Mouse (Mus musculus): ENCODE data around the gene Megf6. TPM values are rescaled to one million over a fixed set of nuclear protein-coding genes. Genes with fewer than 3 reads are reported as not detected.

The Megf6 gene
- polyA plus RNA-seq, 1 experiment from 2014 or later = 12.4 TPM

- H3K27me3 ChIP-seq (ENCODE audit: control insufficient read depth, insufficient read depth, low read length) = no peaks in the 10 kb centered on the region
- H3K36me3 ChIP-seq (ENCODE audit: control insufficient read depth, insufficient read depth, low read length) = no peaks in the 10 kb centered on the region
- no peaks in the 10 kb centered on the region for H3K9me3 ChIP-seq (ENCODE audit: control insufficient read depth, low read length)
- H3K4me1 ChIP-seq (ENCODE audit: control insufficient read depth, insufficient read depth, low read length) = no peaks in the 10 kb centered on the region
- WGBS = 88% methylated on average over 7 of the region's 7 CpGs
- H3K27ac ChIP-seq (ENCODE audit: low read depth, low read length) = no peak overlapping the region
- H3K9ac ChIP-seq (ENCODE audit: low read length) = no peak overlapping the region
- DNase-seq (ENCODE audit: low spot score, missing footprints) (no peak), ATAC-seq (ENCODE audit: low FRiP score) (no peak)
- no peak overlapping the region for H3K4me2 ChIP-seq
- H3K4me3 ChIP-seq (ENCODE audit: low read depth, low read length) = no peak overlapping the region
These were observed 60.9 kb downstream of the Megf6 start for GRCm38 (mm10) chr4:154231380-154231779.

- H3K4me3 ChIP-seq (ENCODE audit: low read depth, low read length) = no peak overlapping the region
- no peak overlapping the region for H3K27ac ChIP-seq (ENCODE audit: low read depth, low read length)
- H3K4me1 ChIP-seq (ENCODE audit: control insufficient read depth, insufficient read depth, low read length) = peaks cover 6% of the 10 kb centered on the region
- WGBS = 64% methylated on average over 4 of the region's 4 CpGs
- DNase-seq (ENCODE audit: low spot score, missing footprints) = no peak
- H3K4me2 ChIP-seq = no peak overlapping the region
- ATAC-seq (ENCODE audit: low FRiP score) = no peak
- no peaks in the 10 kb centered on the region for H3K9me3 ChIP-seq (ENCODE audit: control insufficient read depth, low read length)
- H3K36me3 ChIP-seq (ENCODE audit: control insufficient read depth, insufficient read depth, low read length) = no peaks in the 10 kb centered on the region
- H3K9ac ChIP-seq (ENCODE audit: low read length) = no peak overlapping the region
- H3K27me3 ChIP-seq (ENCODE audit: control insufficient read depth, insufficient read depth, low read length) = no peaks in the 10 kb centered on the region
These were observed 61.8 kb downstream of the Megf6 start for GRCm38 (mm10) chr4:154232295-154232694.

GRCm38 (mm10) chr4:154236001-154236400, 65.5 kb downstream of the Megf6 start:
- H3K4me1 ChIP-seq (ENCODE audit: control insufficient read depth, insufficient read depth, low read length) = peaks cover 10% of the 10 kb centered on the region
- peak; percentile 80 for DNase-seq (ENCODE audit: low spot score, missing footprints)
- no peak for ATAC-seq (ENCODE audit: low FRiP score)
- H3K9ac ChIP-seq (ENCODE audit: low read length) = no peak overlapping the region
- 57% methylated on average over 3 of the region's 3 CpGs for WGBS
- no peaks in the 10 kb centered on the region for H3K9me3 ChIP-seq (ENCODE audit: control insufficient read depth, low read length)
- no peak overlapping the region for H3K4me3 ChIP-seq (ENCODE audit: low read depth, low read length)
- no peak overlapping the region for H3K4me2 ChIP-seq
- no peak overlapping the region for H3K27ac ChIP-seq (ENCODE audit: low read depth, low read length)
- H3K27me3 ChIP-seq (ENCODE audit: control insufficient read depth, insufficient read depth, low read length) = no peaks in the 10 kb centered on the region
- no peaks in the 10 kb centered on the region for H3K36me3 ChIP-seq (ENCODE audit: control insufficient read depth, insufficient read depth, low read length)

- H3K9me3 ChIP-seq (ENCODE audit: control insufficient read depth, low read length) = no peaks in the 10 kb centered on the region
- no peak overlapping the region for H3K9ac ChIP-seq (ENCODE audit: low read length)
- H3K36me3 ChIP-seq (ENCODE audit: control insufficient read depth, insufficient read depth, low read length) = no peaks in the 10 kb centered on the region
- no peaks in the 10 kb centered on the region for H3K27me3 ChIP-seq (ENCODE audit: control insufficient read depth, insufficient read depth, low read length)
- H3K4me3 ChIP-seq (ENCODE audit: low read depth, low read length) = no peak overlapping the region
- 4% methylated on average over 10 of the region's 10 CpGs for WGBS
- DNase-seq (ENCODE audit: low spot score, missing footprints) (peak; percentile 83), ATAC-seq (ENCODE audit: low FRiP score) (peak; percentile 65)
- H3K4me1 ChIP-seq (ENCODE audit: control insufficient read depth, insufficient read depth, low read length) = peaks cover 10% of the 10 kb centered on the region
- no peak overlapping the region for H3K27ac ChIP-seq (ENCODE audit: low read depth, low read length)
- H3K4me2 ChIP-seq = peak overlapping the region; percentile 24; the same call in 1 of the 2 replicates
These were observed 66.4 kb downstream of the Megf6 start for GRCm38 (mm10) chr4:154236893-154237292.

- Histone ChIP-seq H3K9ac (ENCODE audit: low read length) (no peak overlapping the region; the same call in 1 of the 2 replicates), H3K4me2 (peak overlapping the region; percentile 24), H3K4me1 (ENCODE audit: control insufficient read depth, insufficient read depth, low read length) (peaks cover 10% of the 10 kb centered on the region), H3K4me3 (ENCODE audit: low read depth, low read length) (no peak overlapping the region), H3K36me3 (ENCODE audit: control insufficient read depth, insufficient read depth, low read length) (no peaks in the 10 kb centered on the region), H3K9me3 (ENCODE audit: control insufficient read depth, low read length) (no peaks in the 10 kb centered on the region), H3K27me3 (ENCODE audit: control insufficient read depth, insufficient read depth, low read length) (no peaks in the 10 kb centered on the region), H3K27ac (ENCODE audit: low read depth, low read length) (no peak overlapping the region)
- WGBS = 2% methylated on average over 9 of the region's 9 CpGs
- ATAC-seq (ENCODE audit: low FRiP score) = peak; percentile 58; the same call in 1 of the 2 replicates
- no peak for DNase-seq (ENCODE audit: low spot score, missing footprints)
These were observed 66.8 kb downstream of the Megf6 start for GRCm38 (mm10) chr4:154237306-154237705.

GRCm38 (mm10) chr4:154239199-154239598, 68.7 kb downstream of the Megf6 start:
- H3K36me3 ChIP-seq (ENCODE audit: control insufficient read depth, insufficient read depth, low read length) = no peaks in the 10 kb centered on the region
- H3K4me1 ChIP-seq (ENCODE audit: control insufficient read depth, insufficient read depth, low read length) = peaks cover 10% of the 10 kb centered on the region
- H3K4me2 ChIP-seq = no peak overlapping the region
- H3K27ac ChIP-seq (ENCODE audit: low read depth, low read length) = no peak overlapping the region
- no peak for ATAC-seq (ENCODE audit: low FRiP score)
- no peaks in the 10 kb centered on the region for H3K9me3 ChIP-seq (ENCODE audit: control insufficient read depth, low read length)
- 87% methylated on average over 8 of the region's 8 CpGs for WGBS
- DNase-seq (ENCODE audit: low spot score, missing footprints) = peak; percentile 70
- H3K4me3 ChIP-seq (ENCODE audit: low read depth, low read length) = no peak overlapping the region
- H3K27me3 ChIP-seq (ENCODE audit: control insufficient read depth, insufficient read depth, low read length) = no peaks in the 10 kb centered on the region
- no peak overlapping the region for H3K9ac ChIP-seq (ENCODE audit: low read length)

- ATAC-seq (ENCODE audit: low FRiP score) (no peak), DNase-seq (ENCODE audit: low spot score, missing footprints) (peak; percentile 31)
- no peak overlapping the region for H3K4me3 ChIP-seq (ENCODE audit: low read depth, low read length)
- no peak overlapping the region for H3K27ac ChIP-seq (ENCODE audit: low read depth, low read length)
- H3K27me3 ChIP-seq (ENCODE audit: control insufficient read depth, insufficient read depth, low read length) = no peaks in the 10 kb centered on the region
- no peak overlapping the region for H3K9ac ChIP-seq (ENCODE audit: low read length)
- no peak overlapping the region for H3K4me2 ChIP-seq
- WGBS = 60% methylated on average over 11 of the region's 11 CpGs
- no peaks in the 10 kb centered on the region for H3K9me3 ChIP-seq (ENCODE audit: control insufficient read depth, low read length)
- H3K4me1 ChIP-seq (ENCODE audit: control insufficient read depth, insufficient read depth, low read length) = peaks cover 10% of the 10 kb centered on the region
- H3K36me3 ChIP-seq (ENCODE audit: control insufficient read depth, insufficient read depth, low read length) = no peaks in the 10 kb centered on the region
These were observed 70.1 kb downstream of the Megf6 start for GRCm38 (mm10) chr4:154240608-154241007.

GRCm38 (mm10) chr4:154245342-154245741, 74.8 kb downstream of the Megf6 start:
- Histone ChIP-seq H3K4me3 (ENCODE audit: low read depth, low read length) (no peak overlapping the region), H3K4me1 (ENCODE audit: control insufficient read depth, insufficient read depth, low read length) (peaks cover 8% of the 10 kb centered on the region), H3K27ac (ENCODE audit: low read depth, low read length) (no peak overlapping the region), H3K36me3 (ENCODE audit: control insufficient read depth, insufficient read depth, low read length) (no peaks in the 10 kb centered on the region), H3K4me2 (no peak overlapping the region), H3K27me3 (ENCODE audit: control insufficient read depth, insufficient read depth, low read length) (no peaks in the 10 kb centered on the region), H3K9me3 (ENCODE audit: control insufficient read depth, low read length) (no peaks in the 10 kb centered on the region), H3K9ac (ENCODE audit: low read length) (no peak overlapping the region)
- ATAC-seq (ENCODE audit: low FRiP score) = no peak
- DNase-seq (ENCODE audit: low spot score, missing footprints) = no peak
- WGBS = 85% methylated on average over 7 of the region's 7 CpGs

GRCm38 (mm10) chr4:154246115-154247040, 75.8 kb downstream of the Megf6 start:
- peak overlapping the region; percentile 10; the same call in 1 of the 2 replicates for H3K4me3 ChIP-seq (ENCODE audit: low read depth, low read length)
- peak; percentile 75 for ATAC-seq (ENCODE audit: low FRiP score)

More at GRCm38 (mm10) chr4:154246115-154247040, 75.8 kb downstream of the Megf6 start:
- H3K36me3 ChIP-seq (ENCODE audit: control insufficient read depth, insufficient read depth, low read length) = no peaks in the 10 kb centered on the region
- no peak overlapping the region for H3K9ac ChIP-seq (ENCODE audit: low read length)
- 10% methylated on average over 17 of the region's 19 CpGs for WGBS
- no peak overlapping the region for H3K27ac ChIP-seq (ENCODE audit: low read depth, low read length)
- H3K9me3 ChIP-seq (ENCODE audit: control insufficient read depth, low read length) = no peaks in the 10 kb centered on the region
- DNase-seq (ENCODE audit: low spot score, missing footprints) = peak; percentile 99
- H3K4me2 ChIP-seq = peak overlapping the region; percentile 42; the same call in 1 of the 2 replicates
- no peaks in the 10 kb centered on the region for H3K27me3 ChIP-seq (ENCODE audit: control insufficient read depth, insufficient read depth, low read length)
- H3K4me1 ChIP-seq (ENCODE audit: control insufficient read depth, insufficient read depth, low read length) = peaks cover 8% of the 10 kb centered on the region

All from midbrain, embryonic 11.5 days (tissue).